Mouse (Mus musculus) ovary, postnatal 36 days (tissue): ENCODE data around the gene Pwwp2b.

Experiments
- DNase-seq: peaks from one replicate; pipeline ENCODE4 v3.0.0; 2022; ENCODE audit warnings: low spot score, mixed read lengths

The Pwwp2b gene

DNA sequence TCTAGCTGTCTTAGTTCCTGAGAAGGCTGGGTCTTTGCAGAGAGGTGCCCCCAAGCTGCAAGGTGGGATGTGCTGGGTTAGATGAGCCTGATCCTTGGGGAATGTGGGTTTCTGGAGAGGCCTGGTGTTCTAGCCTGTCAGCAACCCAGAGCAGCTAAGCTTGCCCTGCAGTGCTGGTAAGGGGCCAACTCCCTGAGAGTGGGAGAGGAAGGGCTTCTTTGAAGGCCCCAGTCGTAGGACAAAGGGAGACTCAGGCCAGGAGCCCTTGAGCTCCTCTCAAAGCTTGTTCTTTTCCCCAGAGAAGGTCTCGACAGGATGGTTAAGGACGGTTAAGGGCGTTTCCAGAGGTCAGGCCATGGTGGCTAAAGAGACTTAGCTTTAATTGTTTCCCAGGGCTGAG, 16.1 kb downstream of the Pwwp2b start:
- no peak for DNase-seq

DNA sequence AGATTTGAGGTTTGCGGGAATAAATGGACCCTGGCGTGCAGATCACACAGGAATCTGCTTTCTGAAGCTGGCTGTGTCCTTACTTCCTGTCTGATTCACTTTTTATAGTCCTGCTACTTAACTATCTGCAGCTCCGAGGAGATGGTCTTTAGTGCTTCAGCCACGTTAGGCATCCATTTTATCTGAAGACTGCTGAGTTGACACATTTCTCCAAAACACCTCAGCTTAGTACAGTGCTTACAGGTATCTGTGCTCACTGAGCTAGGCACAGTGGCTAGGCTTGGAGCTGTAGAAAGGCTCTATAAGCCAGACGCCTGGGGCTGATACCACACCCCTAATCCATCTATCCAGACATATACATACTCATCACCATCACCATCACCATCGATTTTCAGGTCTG, 17.4 kb downstream of the Pwwp2b start:
- no peak for DNase-seq

DNA sequence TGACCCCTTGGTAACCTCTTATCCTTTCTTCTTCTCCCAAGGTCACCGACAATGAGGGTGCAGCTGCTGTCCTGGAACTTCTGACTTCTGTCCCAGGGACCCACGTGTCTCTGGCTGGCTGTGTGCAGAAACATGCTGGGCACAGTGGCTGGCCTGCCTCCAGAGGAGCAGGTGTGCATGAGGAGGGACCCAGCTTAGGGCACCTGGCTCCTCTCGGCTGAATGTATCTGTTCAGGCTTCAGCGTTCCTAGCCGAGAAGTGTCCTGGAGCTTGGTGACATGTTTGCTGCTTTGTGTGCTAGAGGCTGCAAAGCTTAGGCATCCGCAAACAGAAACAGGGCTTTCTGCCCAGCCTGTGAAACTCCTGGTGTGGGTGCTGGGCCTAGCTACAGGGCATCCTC, 18.1 kb downstream of the Pwwp2b start:
- DNase-seq, result no peak

DNA sequence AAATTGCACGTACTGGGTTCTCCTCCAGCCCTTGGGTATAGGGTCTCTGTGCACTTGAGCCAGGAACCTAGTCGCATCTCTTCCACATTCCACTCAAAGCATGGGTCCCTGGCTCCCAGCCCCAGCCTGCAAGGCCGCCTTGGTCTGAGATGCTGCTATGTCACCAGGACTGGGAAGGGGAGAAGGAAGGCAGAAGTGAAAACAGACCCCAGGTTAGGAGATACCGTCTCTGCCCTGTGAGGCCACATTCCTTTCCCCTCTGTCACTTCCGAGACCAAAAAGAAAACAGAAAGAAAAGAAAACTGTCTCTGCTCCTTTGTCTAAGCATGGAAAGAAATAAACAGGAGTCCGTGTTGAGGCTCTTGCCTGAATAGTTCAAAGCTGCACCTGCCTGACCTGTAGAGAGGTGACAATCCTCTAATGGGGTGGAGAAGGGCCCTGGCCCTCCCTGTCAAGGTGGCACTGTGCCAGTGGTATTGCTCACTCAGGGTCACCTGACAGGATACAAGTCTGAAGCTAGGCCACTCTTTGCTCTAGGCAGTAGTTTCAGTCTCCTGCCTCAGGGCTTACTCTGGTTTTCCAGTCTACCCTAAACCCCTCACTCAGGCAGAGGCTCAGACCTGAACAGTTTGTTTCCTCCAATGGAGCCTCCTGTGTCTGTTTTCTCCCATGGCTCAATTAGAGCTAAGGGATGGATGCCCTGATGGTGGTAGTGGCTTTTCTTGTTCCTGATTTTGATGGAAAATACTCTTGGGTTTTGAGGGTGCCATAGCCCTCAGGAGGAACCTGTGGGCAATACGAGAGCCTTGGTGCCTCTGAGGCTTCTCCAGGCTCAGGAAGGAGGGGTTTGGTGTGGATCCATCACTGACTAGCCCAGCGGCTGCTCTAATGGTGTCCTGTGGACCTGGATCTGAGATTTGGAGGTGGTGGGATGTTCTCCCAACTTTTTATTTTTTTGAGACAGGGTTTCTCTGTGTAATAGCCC, 18.9 kb downstream of the Pwwp2b start:
- no peak for DNase-seq

- DNase-seq, result no peak
Measured at GRCm38 (mm10) chr7:139270738-139271137, 22.5 kb downstream of the Pwwp2b start.

- no peak for DNase-seq
Measured at GRCm38 (mm10) chr7:139271871-139272270, 23.6 kb downstream of the Pwwp2b start.

DNA sequence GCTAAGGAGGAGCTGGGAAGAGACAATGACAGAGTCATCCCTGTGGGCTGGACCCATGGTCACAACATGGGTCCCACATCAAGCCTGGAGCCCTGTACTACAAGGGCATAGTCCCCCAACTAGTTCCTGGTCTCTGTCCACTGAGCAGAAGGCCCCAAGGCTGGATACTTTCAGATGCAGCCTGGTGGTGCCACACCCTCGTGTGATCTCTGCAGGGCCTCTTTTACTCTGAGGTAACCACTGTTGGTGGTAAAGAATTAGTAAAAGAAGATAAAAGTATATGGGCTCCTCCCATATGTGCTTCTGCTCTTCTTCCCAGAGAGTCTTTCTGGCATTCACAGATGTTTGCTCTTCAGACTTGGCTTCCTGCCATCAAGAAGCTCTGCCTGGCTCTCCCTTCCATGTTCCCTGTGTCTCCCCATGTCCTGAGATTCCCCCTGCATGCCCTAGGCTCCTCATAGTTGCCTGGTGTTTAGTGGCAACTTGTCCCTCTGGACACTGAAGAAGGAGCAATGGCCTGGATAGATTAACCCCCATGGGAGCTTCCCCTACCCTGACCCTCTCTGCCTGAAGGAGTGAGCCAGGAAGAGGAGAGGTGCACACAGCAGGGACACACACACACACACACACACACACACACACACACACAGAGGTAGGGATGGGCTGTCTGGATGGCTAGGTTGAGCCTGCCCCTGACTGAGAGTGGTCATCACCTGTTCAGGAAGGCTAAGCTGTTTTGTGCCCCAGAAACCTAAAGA, 24.5 kb downstream of the Pwwp2b start:
- peak; percentile 38 for DNase-seq

GRCm38 (mm10) chr7:139273397-139273719, 25.1 kb downstream of the Pwwp2b start:
- DNase-seq, result peak; percentile 45

- DNase-seq, result no peak
Measured at GRCm38 (mm10) chr7:139275586-139275985, 27.3 kb downstream of the Pwwp2b start.

- DNase-seq, result no peak
Measured at GRCm38 (mm10) chr7:139276150-139276549, 27.9 kb downstream of the Pwwp2b start.

DNA sequence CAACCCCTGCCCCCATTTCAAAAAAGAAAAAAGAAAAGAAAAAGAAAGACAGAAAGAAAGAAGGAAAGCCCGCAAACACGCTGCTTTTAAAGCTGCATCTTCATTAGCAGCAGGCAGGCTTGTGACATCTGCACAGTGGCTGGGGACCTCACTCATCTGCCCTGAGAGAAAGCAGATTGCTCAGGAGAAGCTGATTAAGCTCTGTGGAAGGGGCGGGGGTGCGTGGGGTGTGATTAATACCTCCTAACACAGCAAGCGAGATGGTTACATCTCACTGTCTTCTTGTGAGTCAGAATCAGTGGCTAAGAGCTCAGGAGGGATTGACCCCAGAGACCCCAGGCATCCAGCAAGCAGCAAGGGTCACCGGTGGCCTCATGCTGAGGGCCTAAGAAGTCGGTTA, 29.3 kb downstream of the Pwwp2b start:
- no peak for DNase-seq

- no peak for DNase-seq
Measured at GRCm38 (mm10) chr7:139279571-139279970, 31.3 kb downstream of the Pwwp2b start.

DNA sequence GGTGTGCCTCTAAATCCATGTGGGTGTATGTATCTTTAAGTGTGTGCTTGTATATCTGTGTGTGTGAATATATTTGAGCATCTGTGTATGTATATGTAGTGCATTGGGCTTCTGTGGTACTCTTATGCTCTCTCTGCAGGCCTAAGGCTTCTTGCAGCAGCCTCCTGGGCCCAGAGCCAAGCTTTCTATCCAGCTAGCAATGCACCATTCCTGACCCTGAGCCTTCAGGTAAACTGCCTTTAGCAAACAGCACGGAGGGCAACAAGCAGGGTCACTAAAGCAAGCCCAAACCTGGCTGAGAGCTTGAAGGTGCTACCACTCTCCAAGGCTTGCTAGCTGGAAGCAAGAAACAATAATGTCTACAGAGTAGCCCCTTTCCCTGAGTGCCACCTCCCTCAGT, 31.8 kb downstream of the Pwwp2b start:
- no peak for DNase-seq

GRCm38 (mm10) chr7:139281195-139281594, 32.9 kb downstream of the Pwwp2b start:
- DNase-seq, result no peak

GRCm38 (mm10) chr7:139282037-139282436, 33.8 kb downstream of the Pwwp2b start:
- DNase-seq, result no peak

- no peak for DNase-seq
Measured at GRCm38 (mm10) chr7:139285295-139285943, 37.1 kb downstream of the Pwwp2b start.

DNA sequence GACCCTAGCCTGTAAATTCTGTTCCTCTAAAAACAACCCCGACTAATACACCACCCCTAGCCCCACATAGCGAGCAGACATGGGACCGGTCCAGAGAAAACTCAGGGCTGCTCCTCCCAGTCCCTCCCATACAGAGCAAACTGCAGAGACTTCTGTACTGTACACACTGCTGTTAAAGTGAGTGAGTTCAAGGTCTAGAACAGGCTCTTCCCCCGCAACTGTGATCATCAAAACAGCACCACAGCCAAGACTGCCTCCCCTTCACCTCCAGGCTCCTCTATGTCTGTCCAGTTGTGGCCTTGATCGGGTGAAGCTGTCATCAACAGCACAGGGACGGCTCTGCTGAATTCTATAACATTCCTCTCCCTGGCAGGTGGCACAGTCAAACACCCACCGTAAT, 40.3 kb downstream of the Pwwp2b start:
- DNase-seq, result no peak

- DNase-seq, result no peak
Measured at GRCm38 (mm10) chr7:139293350-139293749, 45.1 kb downstream of the Pwwp2b start.

DNA sequence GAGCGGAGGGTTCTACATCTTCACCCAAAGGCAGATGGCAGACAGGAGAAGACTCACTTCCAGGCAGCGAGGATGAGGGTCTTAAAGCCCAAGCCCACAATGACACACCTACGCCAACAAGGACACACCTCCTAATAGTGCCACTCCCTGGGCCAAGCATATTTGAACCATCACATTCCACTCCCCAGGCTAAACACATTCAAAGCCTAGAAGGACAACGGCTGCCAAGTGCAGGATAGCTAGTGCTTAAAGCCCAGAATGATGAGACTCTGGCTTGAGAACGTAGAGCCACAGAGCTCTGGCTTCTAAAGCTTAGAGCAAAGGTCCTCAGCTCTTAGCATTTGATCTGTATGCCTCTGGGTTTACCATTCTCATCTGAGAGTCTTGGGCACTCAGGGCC, 45.8 kb downstream of the Pwwp2b start:
- DNase-seq, result no peak

GRCm38 (mm10) chr7:139295653-139296052, 47.4 kb downstream of the Pwwp2b start:
- DNase-seq, result no peak

GRCm38 (mm10) chr7:139296552-139297100, 48.3 kb downstream of the Pwwp2b start:
- no peak for DNase-seq

- DNase-seq, result peak; percentile 39
Measured at GRCm38 (mm10) chr7:139298446-139298845, 50.2 kb downstream of the Pwwp2b start.
